Mouse (Mus musculus) heart, embryonic 11.5 days (tissue): ENCODE measurements at regions not wholly inside any gene's neighbourhood (a gene's known extent, or its start where the extent isn't known, plus 50 kb on each side); places are given as distances from the start of the nearest gene placed in this dataset.

Experiments used
- ATAC-seq: fragments of 200-750 bp; cut with Nextera tagmentation; replicated peaks from 2 replicates; pipeline ENCODE4 v1.8.0; 2017; ENCODE audit warnings: moderate library complexity; ENCODE audit not compliant: insufficient number of reproducible peaks, low FRiP score, low TSS enrichment
- H3K27ac ChIP-seq: fragments of 300-500 bp; sonication (generic); 2 replicates; pipeline ENCODE4 v1.5.1; 2014; ENCODE audit warnings: mild to moderate bottlenecking, low read depth, low read length
- H3K27me3 ChIP-seq: fragments of 300-500 bp; sonication (generic); 2 replicates; pipeline ENCODE4 v1.6.1; 2014; ENCODE audit warnings: mild to moderate bottlenecking, low read length, mixed read lengths; ENCODE audit not compliant: control insufficient read depth, insufficient read depth
- H3K36me3 ChIP-seq: fragments of 300-500 bp; sonication (generic); 2 replicates; pipeline ENCODE4 v1.6.1; 2014; ENCODE audit warnings: mild to moderate bottlenecking, low read length, moderate library complexity, mixed read lengths; ENCODE audit not compliant: control insufficient read depth, insufficient read depth
- H3K4me1 ChIP-seq: fragments of 300-500 bp; sonication (generic); 2 replicates; pipeline ENCODE4 v1.6.1; 2014; ENCODE audit warnings: low read length; ENCODE audit not compliant: control insufficient read depth, insufficient read depth
- H3K4me2 ChIP-seq: fragments of 300-500 bp; sonication (generic); 2 replicates; pipeline ENCODE4 v1.6.1; 2014; ENCODE audit warnings: mild to moderate bottlenecking, moderate library complexity
- H3K4me3 ChIP-seq: fragments of 300-500 bp; sonication (generic); 2 replicates; pipeline ENCODE4 v1.5.1; 2014; ENCODE audit warnings: low read depth, low read length
- H3K9ac ChIP-seq: fragments of 300-500 bp; sonication (generic); 2 replicates; pipeline ENCODE4 v1.6.1; 2014; ENCODE audit warnings: mild to moderate bottlenecking, low read depth, low read length, moderate library complexity
- H3K9me3 ChIP-seq: fragments of 300-500 bp; sonication (generic); replicated peaks from 2 replicates; pipeline ENCODE4 v1.6.1; 2016; ENCODE audit warnings: low read length; ENCODE audit not compliant: control insufficient read depth
- WGBS: fragments of 180-500 bp; shearing (Covaris S2); extraction: QIAGEN DNeasy Blood & Tissue Kit; methylation state at CpG from one replicate; pipeline ENCODE4 v1.1.7; 2014; ENCODE audit not compliant: insufficient replicate concordance; 5-methylcytosine and 5-hydroxymethylcytosine counted together

DNA sequence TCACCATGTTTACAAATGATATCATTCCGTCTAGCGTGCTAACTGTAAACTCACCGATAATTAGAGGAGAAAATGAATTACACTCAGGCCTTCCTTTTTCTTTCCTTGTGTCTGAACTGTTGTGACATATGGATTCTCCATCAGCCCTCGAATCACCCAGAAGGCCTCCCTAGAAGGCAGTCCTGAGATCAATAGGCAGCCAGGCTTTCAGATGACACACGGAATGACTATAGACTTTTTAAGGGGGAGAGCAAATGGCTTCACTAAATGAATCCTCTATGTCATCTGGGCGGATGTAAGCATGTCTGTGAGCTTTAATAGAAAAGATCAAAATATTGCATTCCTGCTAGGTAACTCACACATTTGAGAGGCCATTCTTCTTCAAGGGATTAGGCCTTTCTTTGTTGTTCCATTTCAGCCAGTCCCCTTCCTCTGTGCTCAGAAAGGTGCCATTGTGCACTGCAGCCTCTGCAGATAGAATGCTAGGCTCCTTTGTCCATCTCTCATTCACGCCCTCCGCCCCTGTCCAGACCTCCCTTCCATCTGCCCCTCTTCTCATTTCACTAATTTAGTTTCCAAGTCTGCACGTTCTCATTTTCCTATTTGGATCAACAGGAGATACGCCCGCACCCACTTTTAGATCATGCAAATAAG, 797.1 kb downstream of the Epha4 start:
- Histone ChIP-seq H3K4me2 (no peak overlapping the region), H3K4me1 (no peaks in the 10 kb centered on the region), H3K36me3 (no peaks in the 10 kb centered on the region), H3K27ac (no peak overlapping the region), H3K27me3 (no peaks in the 10 kb centered on the region), H3K9me3 (no peaks in the 10 kb centered on the region), H3K4me3 (no peak overlapping the region), H3K9ac (no peak overlapping the region)
- ATAC-seq, result no peak
- 80% methylated on average over 11 of the region's 11 CpGs for WGBS

- H3K36me3 ChIP-seq, result no peaks in the 10 kb centered on the region
- H3K9me3 ChIP-seq, result no peaks in the 10 kb centered on the region
- H3K4me3 ChIP-seq, result no peak overlapping the region
- ATAC-seq, result no peak
- no peak overlapping the region for H3K9ac ChIP-seq
- H3K27me3 ChIP-seq, result no peaks in the 10 kb centered on the region
- no peaks in the 10 kb centered on the region for H3K4me1 ChIP-seq
- H3K4me2 ChIP-seq, result no peak overlapping the region
- no peak overlapping the region for H3K27ac ChIP-seq
- 73% methylated on average over 3 of the region's 3 CpGs for WGBS
Measured at GRCm38 (mm10) chr1:76724453-76724852, 790.4 kb downstream of the Epha4 start.

- no peaks in the 10 kb centered on the region for H3K36me3 ChIP-seq
- no peaks in the 10 kb centered on the region for H3K9me3 ChIP-seq
- no peak for ATAC-seq
- no peak overlapping the region for H3K4me3 ChIP-seq
- no peak overlapping the region for H3K27ac ChIP-seq
- WGBS, result 65% methylated on average over 1 of the region's 1 CpGs
- no peaks in the 10 kb centered on the region for H3K27me3 ChIP-seq
- no peaks in the 10 kb centered on the region for H3K4me1 ChIP-seq
- H3K4me2 ChIP-seq, result no peak overlapping the region
- H3K9ac ChIP-seq, result no peak overlapping the region
Measured at GRCm38 (mm10) chr1:76737003-76737402, 777.9 kb downstream of the Epha4 start.

- H3K9ac ChIP-seq, result no peak overlapping the region
- H3K27ac ChIP-seq, result no peak overlapping the region
- no peaks in the 10 kb centered on the region for H3K27me3 ChIP-seq
- 89% methylated on average over 2 of the region's 2 CpGs for WGBS
- H3K36me3 ChIP-seq, result no peaks in the 10 kb centered on the region
- no peaks in the 10 kb centered on the region for H3K4me1 ChIP-seq
- H3K4me2 ChIP-seq, result no peak overlapping the region
- no peak for ATAC-seq
- no peak overlapping the region for H3K4me3 ChIP-seq
- H3K9me3 ChIP-seq, result no peaks in the 10 kb centered on the region
Measured at GRCm38 (mm10) chr1:76737663-76738062, 777.2 kb downstream of the Epha4 start.

GRCm38 (mm10) chr1:76772694-76773093, 742.2 kb downstream of the Epha4 start:
- ATAC-seq, result no peak
- H3K27ac ChIP-seq, result no peak overlapping the region
- no peaks in the 10 kb centered on the region for H3K9me3 ChIP-seq
- H3K4me1 ChIP-seq, result no peaks in the 10 kb centered on the region
- no peak overlapping the region for H3K4me2 ChIP-seq
- no peaks in the 10 kb centered on the region for H3K27me3 ChIP-seq
- no peaks in the 10 kb centered on the region for H3K36me3 ChIP-seq
- no peak overlapping the region for H3K4me3 ChIP-seq
- WGBS, result 76% methylated on average over 2 of the region's 2 CpGs
- no peak overlapping the region for H3K9ac ChIP-seq

- H3K27me3 ChIP-seq, result no peaks in the 10 kb centered on the region
- H3K36me3 ChIP-seq, result no peaks in the 10 kb centered on the region
- H3K4me3 ChIP-seq, result no peak overlapping the region
- WGBS, result 93% methylated on average over 2 of the region's 2 CpGs
- H3K27ac ChIP-seq, result no peak overlapping the region
- no peak overlapping the region for H3K4me2 ChIP-seq
- no peaks in the 10 kb centered on the region for H3K4me1 ChIP-seq
- ATAC-seq, result no peak
- no peak overlapping the region for H3K9ac ChIP-seq
- H3K9me3 ChIP-seq, result no peaks in the 10 kb centered on the region
Measured at GRCm38 (mm10) chr1:76786871-76787270, 728.0 kb downstream of the Epha4 start.

DNA sequence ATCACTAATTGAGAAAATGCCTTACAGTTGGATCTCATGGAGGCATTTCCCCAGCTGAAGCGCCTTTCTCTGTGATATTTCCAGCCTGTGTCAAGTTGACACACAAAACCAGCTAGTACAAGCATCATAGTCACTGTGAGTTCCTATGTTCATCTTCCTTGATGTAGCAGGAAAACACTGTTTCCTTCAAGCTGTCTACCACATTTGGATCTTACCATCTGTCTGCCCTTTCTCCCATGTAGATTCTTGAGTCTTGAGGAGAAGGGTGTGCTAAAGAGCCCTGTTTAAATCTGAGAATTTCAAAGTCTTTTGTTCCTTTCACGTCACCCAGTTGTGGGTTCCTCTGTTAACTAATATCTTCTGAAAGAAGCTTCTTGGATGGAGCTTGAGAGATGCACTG, 721.5 kb downstream of the Epha4 start:
- Histone ChIP-seq H3K4me2 (no peak overlapping the region), H3K27me3 (no peaks in the 10 kb centered on the region), H3K4me3 (no peak overlapping the region), H3K9ac (no peak overlapping the region), H3K4me1 (no peaks in the 10 kb centered on the region), H3K36me3 (no peaks in the 10 kb centered on the region), H3K9me3 (no peaks in the 10 kb centered on the region), H3K27ac (no peak overlapping the region)
- 78% methylated on average over 2 of the region's 2 CpGs for WGBS
- ATAC-seq, result no peak

GRCm38 (mm10) chr1:76819906-76820305, 695.0 kb downstream of the Epha4 start:
- no peak for ATAC-seq
- WGBS, result 80% methylated on average over 1 of the region's 1 CpGs
- H3K4me3 ChIP-seq, result no peak overlapping the region
- no peaks in the 10 kb centered on the region for H3K9me3 ChIP-seq
- H3K4me1 ChIP-seq, result no peaks in the 10 kb centered on the region
- no peak overlapping the region for H3K9ac ChIP-seq
- no peak overlapping the region for H3K4me2 ChIP-seq
- no peaks in the 10 kb centered on the region for H3K36me3 ChIP-seq
- no peak overlapping the region for H3K27ac ChIP-seq
- no peaks in the 10 kb centered on the region for H3K27me3 ChIP-seq

GRCm38 (mm10) chr1:76821610-76822009, 693.3 kb downstream of the Epha4 start:
- no peaks in the 10 kb centered on the region for H3K36me3 ChIP-seq
- H3K4me1 ChIP-seq, result no peaks in the 10 kb centered on the region
- 61% methylated on average over 3 of the region's 3 CpGs for WGBS

More at GRCm38 (mm10) chr1:76821610-76822009, 693.3 kb downstream of the Epha4 start:
- Histone ChIP-seq H3K9ac (no peak overlapping the region), H3K4me2 (no peak overlapping the region), H3K27ac (no peak overlapping the region), H3K27me3 (no peaks in the 10 kb centered on the region), H3K9me3 (no peaks in the 10 kb centered on the region), H3K4me3 (no peak overlapping the region)
- ATAC-seq, result no peak
